Mouse (Mus musculus) right cerebral cortex, postnatal 10 days (tissue): ENCODE data around the gene Clasrp.

Experiments
- DNase-seq, 2 experiments: peaks; one replicate each; pipeline ENCODE4 v3.0.0; 2021; ENCODE audit warnings: low spot score in 2 of 2

Gene Clasrp

GRCm38 (mm10) chr7:19563884-19564283, 40.4 kb downstream of the Clasrp start:
- DNase-seq, result no peak

DNA sequence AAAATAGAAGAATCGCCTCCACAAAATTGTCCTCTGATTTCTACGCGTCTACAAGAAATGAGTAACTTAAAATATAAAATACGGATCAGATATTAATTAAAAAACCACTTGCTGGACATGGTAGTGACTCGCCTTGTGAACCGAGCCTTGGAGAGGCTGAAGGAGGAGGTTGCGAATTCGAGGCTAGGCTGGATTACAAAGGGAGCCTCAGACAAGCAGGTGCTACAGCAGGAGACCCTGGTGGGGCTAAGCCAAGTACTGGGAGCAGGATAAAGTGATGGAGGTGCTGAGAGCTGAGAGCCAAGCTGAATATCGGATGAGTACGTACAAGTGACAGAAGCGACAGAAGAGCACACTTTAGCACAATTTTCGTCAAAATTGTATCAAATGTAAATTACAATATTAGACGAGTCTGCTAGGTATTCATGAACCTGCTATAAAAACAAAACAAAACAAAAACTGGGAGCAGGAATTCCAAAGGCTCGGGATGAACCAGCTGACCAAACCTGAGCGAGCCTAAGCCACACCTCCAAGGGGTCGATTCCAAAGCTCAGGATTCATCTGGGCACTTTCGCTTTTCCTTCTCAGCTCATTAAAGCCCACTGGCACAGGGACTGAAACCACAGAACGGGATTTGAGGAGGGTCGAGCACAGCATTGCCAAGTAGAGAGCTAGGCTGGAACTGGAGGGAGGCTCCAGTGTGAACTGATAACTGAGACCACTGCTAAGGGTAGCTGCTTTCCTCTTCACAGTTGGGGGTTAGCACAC, 41.5 kb downstream of the Clasrp start, which contains the start of gene Ppp1r37:
Gene Ppp1r37, minus strand, starts transcription at position 434 of the 768 bp plus-strand sequence.
- peak; percentile 56 to 65 for DNase-seq

DNA sequence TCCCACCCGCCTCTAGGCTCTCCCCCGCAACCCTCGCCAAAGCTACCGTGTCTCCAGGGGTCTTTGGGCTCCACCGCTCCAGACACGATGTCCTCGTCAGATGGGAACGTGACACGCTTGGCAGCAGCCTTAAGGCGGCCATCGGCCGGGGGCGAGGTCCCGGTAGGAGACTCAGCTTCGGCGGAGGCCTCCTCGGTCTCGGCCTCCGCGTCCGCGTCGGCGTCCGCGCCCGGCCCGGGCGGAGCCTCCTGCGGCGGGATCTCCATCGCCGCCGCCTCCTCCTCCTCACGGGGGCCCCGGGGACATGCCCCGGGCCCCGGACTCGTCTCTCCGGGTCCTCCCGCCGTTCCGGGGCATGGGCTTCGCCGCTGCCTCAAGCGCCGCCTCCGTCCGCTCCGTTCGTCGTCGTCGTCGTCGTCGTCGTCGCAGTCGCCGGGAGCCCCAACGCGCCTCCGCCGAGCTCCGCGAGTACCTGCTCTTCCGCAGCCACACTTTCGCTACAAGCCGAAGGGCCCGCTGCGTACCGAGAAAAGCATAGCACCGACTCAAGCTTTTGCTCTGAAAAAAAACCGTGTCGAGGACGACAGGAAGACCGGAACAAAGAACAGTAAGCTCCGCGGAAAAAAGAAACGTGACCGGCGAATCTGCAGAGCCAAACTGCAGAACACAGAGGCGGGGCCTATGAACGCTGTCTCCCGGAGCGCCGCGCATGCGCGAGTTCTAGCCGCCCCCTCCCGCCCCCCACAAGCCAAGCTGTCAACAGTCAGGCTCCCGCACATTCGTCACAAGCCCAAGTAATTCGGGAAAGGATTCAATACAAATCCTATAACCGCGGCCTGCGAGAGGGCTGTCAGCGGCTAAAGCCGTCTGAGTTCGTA, 42.3 kb downstream of the Clasrp start:
- peak; percentile 92 to 93 for DNase-seq

DNA sequence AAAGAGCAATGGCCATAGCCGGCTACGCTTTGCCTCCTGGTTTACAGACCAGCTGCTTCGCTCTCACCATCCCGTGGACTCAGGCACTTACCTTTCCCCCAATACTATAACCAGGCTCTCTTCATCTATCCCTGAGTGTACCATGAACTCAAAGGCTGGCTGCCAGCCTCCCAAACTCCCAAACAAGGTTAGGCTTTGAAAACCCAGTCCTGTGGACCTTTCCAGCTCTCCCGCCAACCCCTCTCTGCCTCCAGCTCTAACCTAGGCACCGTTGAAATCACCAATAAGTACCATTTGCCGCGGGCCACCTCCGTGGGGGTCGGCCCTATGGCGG, 42.9 kb downstream of the Clasrp start:
- DNase-seq, result no peak

GRCm38 (mm10) chr7:19560491-19561260, 43.6 kb downstream of the Clasrp start:
- no peak for DNase-seq

- DNase-seq, result no peak
These were observed 45.3 kb downstream of the Clasrp start for GRCm38 (mm10) chr7:19558965-19559364.

GRCm38 (mm10) chr7:19557982-19558900, 46.0 kb downstream of the Clasrp start:
- no peak for DNase-seq

- no peak for DNase-seq
These were observed 47.2 kb downstream of the Clasrp start for GRCm38 (mm10) chr7:19557086-19557485.

- DNase-seq, result no peak
These were observed 50.1 kb downstream of the Clasrp start for GRCm38 (mm10) chr7:19554168-19554567.

DNA sequence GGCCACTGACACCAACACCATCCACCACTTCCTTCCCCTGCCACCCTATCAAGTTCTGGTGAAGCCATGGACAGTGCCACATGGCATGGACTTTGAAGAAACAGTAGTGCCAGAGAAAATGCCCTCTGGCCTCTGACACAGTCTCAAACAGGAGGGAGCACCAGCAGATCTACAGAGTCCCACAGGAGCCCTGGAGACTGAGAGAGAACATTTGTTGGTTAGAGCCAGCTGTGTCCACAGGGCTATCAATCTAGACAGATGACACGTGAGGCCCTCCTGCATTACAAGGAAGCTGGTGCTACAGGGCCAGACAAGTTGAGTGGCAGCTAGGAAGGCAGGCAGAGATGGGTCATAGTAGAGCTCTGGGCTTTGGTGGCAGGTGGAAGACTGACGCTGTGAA, 51.8 kb downstream of the Clasrp start:
- DNase-seq, result no peak

DNA sequence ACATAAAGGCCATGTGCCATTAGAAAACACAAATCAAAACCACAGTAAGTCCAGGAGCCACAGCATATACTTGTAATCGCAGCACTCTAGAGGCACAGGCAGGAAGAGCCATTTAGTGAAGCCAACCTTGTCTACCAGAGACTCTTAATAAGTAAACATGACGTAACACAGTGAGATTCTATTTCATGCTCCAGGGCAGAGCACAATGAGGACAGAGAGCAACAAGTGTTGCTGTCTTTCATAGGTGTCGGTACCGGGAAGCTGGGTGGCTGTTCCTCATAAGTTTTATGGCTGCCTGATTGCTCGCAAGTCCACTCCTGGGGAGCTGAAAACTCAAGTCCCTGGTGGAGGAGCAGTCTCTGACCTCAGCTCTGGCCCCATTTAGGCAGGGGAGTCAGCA, 52.7 kb downstream of the Clasrp start:
- DNase-seq, result no peak

DNA sequence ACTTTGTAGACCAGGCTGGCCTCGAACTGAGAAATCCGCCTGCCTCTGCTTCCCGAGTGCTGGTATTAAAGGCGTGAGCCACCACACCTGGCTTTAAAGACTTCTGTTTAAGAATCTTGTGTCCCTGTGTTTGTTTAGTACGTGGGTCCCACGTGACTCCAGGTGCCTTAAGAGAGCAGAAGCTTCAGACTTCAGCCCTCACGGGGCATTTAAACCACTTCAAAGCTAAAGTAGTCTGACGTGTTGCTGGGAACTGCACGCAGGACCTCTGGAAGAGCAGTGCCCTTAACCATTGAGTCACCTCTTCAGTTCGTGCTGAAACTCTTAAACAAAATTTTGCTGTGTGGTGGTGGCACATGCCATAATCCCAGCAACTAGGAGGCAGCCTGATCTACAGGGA, 54.9 kb downstream of the Clasrp start:
- DNase-seq, result no peak

DNA sequence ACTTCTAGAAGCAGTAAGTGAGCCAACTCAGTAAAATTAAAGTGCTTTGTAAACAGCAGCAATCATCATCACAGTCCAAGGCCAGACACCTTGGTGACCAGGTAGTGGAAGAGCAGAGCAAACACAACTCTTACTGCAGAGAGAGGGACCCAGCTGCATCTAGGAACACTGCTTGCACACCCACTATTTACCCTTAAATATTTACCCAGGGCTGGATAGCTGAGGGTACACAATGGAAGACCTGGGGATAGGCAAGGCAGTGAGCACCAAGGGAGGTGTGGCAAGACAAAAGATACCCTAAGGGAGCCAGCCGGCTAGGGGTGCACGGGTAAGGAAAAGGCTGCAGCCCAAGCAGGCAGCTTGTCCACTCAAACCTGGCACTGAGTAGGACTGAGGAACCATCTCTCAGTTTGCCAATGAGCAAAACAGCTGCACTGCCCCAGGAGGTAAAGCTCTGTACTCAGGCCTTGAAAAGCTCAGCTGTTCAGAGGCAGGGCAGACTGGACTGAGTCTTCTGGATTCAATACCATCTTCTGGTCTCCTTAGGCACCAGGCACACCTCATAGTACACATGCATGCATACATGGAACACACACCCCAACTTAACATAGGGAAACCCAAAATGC, 56.8 kb downstream of the Clasrp start:
- no peak for DNase-seq

GRCm38 (mm10) chr7:19546007-19546406, 58.3 kb downstream of the Clasrp start:
- DNase-seq, result no peak

DNA sequence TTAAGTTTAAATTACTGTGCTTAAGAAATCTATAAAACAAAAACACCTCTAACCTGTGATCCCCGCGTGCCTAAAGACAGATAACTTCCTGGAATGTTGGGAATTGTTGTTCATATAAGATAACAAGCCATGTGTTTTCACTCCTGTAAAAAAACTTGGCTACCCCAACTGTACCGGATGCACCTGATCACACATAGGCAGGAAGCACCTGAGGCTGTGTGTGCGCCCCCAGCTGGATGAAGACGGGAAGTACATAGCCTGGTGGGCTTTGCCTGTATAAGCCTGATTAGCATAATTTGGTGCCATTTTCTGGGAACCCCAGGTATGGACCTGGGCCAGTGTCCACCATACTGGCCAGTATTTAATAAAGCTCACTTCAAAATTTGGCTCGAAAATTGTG, 60.7 kb downstream of the Clasrp start:
- DNase-seq, result no peak

DNA sequence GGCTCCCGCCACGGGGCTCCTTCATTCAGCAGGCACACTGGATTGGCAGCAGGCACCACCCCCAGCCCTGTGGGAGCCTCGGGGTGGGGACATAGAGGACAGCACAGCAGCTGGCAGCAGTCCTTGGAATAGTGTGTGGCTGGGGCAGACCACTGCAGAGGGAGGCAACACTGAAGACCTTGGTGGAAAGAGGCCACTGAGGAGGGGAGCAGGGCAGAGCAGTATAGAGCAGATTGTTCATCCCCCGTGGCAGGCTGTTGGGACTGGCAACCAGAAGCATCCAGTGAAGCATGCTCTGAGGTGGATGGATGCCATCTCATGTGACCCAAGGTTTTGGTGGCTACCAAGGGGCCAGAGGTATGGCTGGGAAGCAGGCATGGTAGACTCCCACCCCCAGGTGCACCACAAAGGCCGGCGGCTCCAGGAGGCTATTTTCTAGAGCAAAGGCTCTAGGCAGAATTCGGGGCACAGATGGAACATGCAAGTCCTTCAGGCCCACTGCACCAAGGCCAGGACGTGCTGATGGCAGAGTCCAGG, 62.1 kb downstream of the Clasrp start:
- peak; percentile 60 to 64 for DNase-seq

- DNase-seq, result no peak
These were observed 62.6 kb downstream of the Clasrp start for GRCm38 (mm10) chr7:19541681-19542154.

DNA sequence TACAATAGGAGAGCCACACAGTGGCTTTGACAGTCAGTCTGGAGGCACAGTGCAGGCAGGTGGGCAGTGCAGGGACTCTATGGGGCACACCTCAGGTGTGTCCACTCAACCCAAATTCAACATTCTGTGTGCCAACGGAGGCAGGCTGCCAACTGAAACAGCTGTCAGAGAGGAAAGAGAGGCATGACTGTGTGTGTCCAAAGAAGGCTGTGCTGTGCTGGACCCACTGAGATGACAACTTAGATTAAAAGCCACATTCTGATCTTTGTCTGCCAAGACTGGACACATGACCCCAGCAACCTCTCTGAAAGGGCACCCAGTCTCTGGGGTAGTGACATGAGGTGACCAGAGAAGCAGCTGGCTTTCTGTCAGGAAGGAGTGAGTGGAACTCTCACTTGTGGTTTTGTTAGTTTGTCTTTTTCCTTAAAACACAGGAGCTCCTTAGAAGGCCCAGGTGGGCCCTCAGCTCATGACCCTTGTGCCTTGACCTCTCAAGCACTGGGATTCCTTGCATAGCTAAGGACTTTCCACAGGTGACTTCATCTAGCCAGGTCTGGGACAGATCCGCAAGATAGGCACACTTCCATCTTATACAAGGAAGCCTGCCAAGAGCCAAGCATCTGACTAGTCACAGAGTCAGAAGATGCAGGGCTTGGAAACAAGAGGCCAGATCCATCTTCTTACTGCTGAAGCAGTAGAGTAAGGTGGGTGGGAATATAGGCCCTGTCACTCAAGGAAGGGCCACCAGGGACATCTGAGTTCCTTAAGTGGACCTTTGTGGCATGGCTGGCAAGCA, 63.3 kb downstream of the Clasrp start:
- no peak for DNase-seq

DNA sequence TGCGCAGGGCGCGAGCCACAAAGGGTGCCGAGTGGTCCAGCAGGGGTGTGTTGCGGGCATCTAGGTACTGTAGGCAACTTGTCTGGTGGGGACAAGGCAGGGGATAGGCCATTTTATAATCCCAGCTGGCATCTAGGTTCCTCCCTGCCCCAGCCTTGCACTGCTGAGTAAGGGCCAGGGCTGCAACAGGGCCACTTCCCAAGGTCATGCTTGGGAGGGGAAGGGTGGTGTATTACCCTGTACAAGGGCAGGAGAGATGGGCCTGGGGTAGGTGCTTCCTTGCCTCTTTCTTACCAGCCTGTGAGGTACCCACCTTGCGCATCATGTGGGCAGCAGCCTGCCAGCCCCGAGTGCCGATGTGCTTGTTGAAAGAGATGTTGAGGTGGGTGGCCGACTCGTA, 69.6 kb downstream of the Clasrp start:
- DNase-seq, result no peak
